In the genomic region with DNA sequence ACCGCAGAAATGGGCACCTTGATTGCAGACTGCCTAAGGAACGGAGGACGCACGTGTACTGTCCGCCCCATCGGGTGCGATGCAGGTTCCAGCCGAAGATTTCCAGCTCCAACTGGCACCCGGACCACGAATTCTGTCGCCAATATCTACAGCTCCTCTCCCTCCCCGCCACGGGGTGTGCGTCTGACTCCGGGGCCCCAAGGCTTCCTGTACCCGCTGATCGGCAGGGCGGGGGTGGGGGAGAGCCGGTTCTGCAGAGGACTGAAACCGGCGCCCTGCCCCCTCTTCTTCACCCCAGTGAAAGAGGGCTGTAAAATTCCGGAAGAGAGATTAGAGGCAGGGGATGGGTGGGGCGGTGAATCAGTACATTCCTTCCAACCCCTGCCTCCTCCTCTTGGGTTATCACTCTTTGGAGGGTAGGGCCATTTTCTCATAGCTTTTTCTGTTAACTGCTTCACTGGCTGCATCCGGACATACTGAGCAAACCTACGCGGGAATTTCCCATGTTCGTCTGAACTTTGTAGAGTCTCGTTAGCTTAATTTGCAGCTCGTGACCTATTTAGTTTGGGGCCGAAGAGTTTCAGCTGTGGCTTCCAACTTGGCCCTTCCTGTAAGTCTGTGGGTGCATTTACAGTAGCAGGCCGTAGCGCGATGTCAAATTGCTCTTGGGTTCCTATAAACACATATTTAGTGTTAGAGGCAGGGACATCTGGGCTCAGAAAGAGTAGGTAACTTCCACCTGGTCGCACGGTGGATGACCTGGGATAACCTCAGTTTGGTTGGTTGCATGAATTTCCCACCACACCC, we compare ENCODE assay signal across 8 mouse cellular contexts. TPM values are rescaled to one million over a fixed set of nuclear protein-coding genes. Genes with fewer than 3 reads are reported as not detected.
DNase-seq lines count a peak whose midpoint lies in the region; ATAC-seq lines count a peak whose summit lies in the region.

A gene (plus strand): TSS at position 422 of the 807 bp plus-strand sequence.

- peaks cover 8% of the 10 kb centered on the region for H3K4me1 ChIP-seq in intestine, embryonic 14.5 days (replicated peaks; ENCODE audit: control insufficient read depth, insufficient read depth, low read length)

- DNase-seq in MEL-GATA-1-ER (ENCODE audit: extremely low read depth, low read depth), result peak; percentile 82
- peak; percentile 70 for DNase-seq in c-Kit-positive CD71-positive TER-119-negative erythroid progenitor cells, embryonic 14.5 days (ENCODE audit: low read depth)
- peak in 1 of 2 experiments; percentile 59 for DNase-seq in gastrocnemius, postnatal 4 days (ENCODE audit: low spot score in 2 of 2)
- DNase-seq in intestine, embryonic 14.5 days (ENCODE audit: low spot score), result peak; percentile 85
- DNase-seq in left cerebral cortex, postnatal 36 days (ENCODE audit: low spot score in 2 of 2), result peak in 1 of 2 experiments; percentile 9
- peak; percentile 69 to 78 for DNase-seq in spleen, postnatal 14 days (ENCODE audit: low spot score in 2 of 2)

- 6% methylated on average over 35 of the region's 35 CpGs for WGBS in intestine, embryonic 14.5 days

- peak within 1 kb of the TSS; percentile 66 for H3K4me2 ChIP-seq in intestine, embryonic 14.5 days (ENCODE audit: low read length)

- H3K27me3 ChIP-seq in intestine, embryonic 14.5 days (replicated peaks; ENCODE audit: control insufficient read depth, insufficient read depth, low read length), result no peaks in the 10 kb centered on the region

- no peaks in the 10 kb centered on the region for H3K9me3 ChIP-seq in intestine, embryonic 14.5 days (ENCODE audit: control insufficient read depth, low read length)

- peak within 1 kb of the TSS; percentile 48 for H3K9ac ChIP-seq in intestine, embryonic 14.5 days (ENCODE audit: low read length)

- peak; percentile 93 for ATAC-seq in intestine, embryonic 14.5 days (replicated peaks; ENCODE audit: low FRiP score, low TSS enrichment, low read depth)
- ATAC-seq in megakaryocyte-erythroid progenitor cell, adult 5-6 weeks (replicated peaks; ENCODE audit: low FRiP score, low TSS enrichment, poor library complexity, severe bottlenecking), result peak; percentile 87
- no peak for ATAC-seq in cerebellum, adult (ENCODE audit: insufficient number of reproducible peaks, low FRiP score, low TSS enrichment)

- intact Hi-C loops in left cerebral cortex, postnatal 36 days (cut with DNase I), result no loop called here

- peak within 1 kb of the TSS; percentile 36 for H3K4me3 ChIP-seq in intestine, embryonic 14.5 days (ENCODE audit: low read depth, low read length)

- H3K36me3 ChIP-seq in intestine, embryonic 14.5 days (ENCODE audit: control insufficient read depth, insufficient read depth, low read length), result no peaks in the 10 kb centered on the region

- peak within 1 kb of the TSS; percentile 78 for H3K27ac ChIP-seq in intestine, embryonic 14.5 days (ENCODE audit: low read depth)

RNA-seq across cellular contexts. Expression of the gene that starts here (rescaled TPM):
- total RNA-seq in gastrocnemius, postnatal 4 days (2021), result 100 to 1,000 TPM; 406 to 430 TPM
- 276 and 279 TPM in 2 replicates for polyA plus RNA-seq in intestine, embryonic 14.5 days (2014; fragmentation: Nextera tagmentation; extraction: Ambion mirVana)
- 100 to 1,000 TPM; 119 to 127 TPM for total RNA-seq in left cerebral cortex, postnatal 36 days (2021)
- 168 and 313 TPM in 2 replicates for total RNA-seq in megakaryocyte-erythroid progenitor cell, adult 5-6 weeks (2014; fragmentation: Nextera tagmentation)
- 419 and 540 TPM in 2 replicates for total RNA-seq in megakaryocyte-erythroid progenitor cell, adult 5-6 weeks (2017)
